Mouse (Mus musculus): ENCODE data around the gene Gm20219.

DNA sequence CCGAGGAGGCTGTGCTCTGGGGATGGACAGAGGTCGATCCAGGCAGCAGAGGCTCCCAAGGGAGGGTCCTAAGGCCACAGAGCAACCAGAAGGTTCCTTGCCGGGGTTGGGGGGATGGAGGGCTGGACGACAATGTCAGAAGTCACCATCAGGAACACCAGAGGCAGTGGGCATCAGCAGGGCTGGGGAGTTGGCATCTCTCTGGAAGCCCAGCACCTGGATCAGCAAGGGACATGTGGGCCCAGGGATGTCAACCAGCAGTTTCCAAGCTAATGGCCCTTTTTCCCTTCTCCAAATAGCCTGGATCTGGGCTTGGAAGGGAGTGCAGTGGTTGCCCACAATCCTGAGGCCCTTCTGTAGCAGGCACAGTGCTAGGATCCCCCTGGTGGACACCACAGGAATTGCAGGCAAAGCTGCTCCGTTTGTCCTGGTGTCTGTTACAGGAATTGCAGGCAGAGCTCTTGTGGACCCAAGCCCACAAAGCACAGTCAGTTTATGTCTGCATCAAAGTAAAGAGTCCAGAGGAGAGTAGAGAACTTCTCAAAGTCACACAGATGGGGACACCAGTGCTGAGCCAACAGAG, 1.3 kb downstream of the Gm20219 start:
- TF ChIP-seq CTCF (conservative IDR thresholded peaks at IDR 0.05; ENCODE audit: low read length) (peak; percentile 100), NANOG (IDR thresholded peaks at IDR 0.05; ENCODE audit: borderline replicate concordance, low read length) (no peak)
